Mouse (Mus musculus) 3134 (cell line): ENCODE data around the gene Slc16a11.
"Not testable (repeated sequence)": the region's sequence is repeated elsewhere in the genome, so short reads cannot be mapped to it uniquely, and the experiment has no call there.

Experiments used
- DNase-seq: peaks from one replicate; pipeline ENCODE4 v3.0.0-alpha.2; 2011; ENCODE audit warnings: low spot score; ENCODE audit not compliant: insufficient read length; ENCODE audit errors: extremely low read depth

The Slc16a11 gene

DNA sequence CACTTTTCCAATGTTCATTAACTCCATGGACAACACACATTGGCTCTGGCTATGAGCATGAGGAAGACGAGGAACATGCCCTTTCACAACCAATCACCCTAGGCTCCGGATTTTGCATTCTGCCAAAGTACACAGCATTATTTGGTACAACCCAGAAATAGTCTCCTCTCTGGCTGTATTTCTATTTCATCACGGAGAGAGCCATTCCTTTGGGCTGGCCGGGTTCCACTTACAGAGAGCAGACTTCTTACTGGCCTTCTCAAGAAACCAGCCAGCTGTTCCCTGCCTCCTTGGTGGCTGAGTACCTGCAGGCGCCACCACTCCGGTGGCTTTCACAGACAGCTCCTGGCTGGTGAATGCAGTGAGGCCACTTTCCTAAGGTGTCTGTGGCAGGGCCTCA is at the start of gene Slc16a11:
TSS of gene Slc16a11 (plus strand) at position 330 of the 400 bp plus-strand sequence.
- no peak for DNase-seq

DNA sequence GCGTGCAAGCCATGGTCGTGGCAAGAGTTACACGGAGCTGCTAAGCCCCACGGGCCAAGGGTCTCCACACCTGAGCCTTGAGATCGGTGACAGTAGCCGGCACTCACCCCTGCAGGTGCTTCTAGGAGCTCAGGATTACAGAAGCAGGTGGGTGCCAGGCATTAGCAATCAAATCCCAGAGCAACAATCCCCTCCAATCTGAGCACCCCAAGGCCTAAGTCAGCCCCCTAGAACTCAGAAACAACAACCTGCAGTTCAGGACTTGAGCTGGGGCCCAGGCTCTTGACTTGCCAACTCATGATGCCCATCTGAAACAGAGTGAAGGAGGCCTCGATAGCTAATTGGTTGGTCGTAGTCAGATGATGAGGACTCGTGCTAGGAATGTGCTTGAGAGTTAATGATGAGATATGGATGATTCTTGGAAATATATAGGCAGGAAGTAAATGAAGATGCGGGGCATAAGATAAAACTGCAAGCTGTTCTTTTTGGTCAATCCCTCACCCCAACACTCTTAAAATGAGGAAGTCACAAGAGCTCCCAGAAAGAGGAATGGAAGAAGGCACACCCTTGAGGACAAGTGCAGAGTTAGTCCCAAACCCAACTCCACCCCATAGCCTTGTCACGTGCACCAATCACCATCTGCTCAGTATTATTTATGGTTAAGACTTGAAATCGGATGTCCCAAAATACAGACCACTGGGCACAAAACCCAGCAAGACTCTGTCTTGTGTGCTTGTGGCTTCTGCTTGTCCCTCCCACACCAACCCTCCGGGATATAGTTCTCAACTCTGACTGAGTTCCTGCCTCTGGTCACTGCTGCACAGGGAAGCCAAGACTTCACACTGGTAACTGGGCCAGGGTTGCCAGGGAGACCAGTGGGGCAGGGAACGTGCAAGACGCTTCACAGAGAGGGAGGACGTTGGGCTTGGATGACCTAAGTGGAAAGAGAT is 46.3 kb upstream of the Slc16a11 start:
- no peak for DNase-seq

- DNase-seq: no peak
These were observed 44.4 kb upstream of the Slc16a11 start for GRCm38 (mm10) chr11:70168136-70168535.

DNA sequence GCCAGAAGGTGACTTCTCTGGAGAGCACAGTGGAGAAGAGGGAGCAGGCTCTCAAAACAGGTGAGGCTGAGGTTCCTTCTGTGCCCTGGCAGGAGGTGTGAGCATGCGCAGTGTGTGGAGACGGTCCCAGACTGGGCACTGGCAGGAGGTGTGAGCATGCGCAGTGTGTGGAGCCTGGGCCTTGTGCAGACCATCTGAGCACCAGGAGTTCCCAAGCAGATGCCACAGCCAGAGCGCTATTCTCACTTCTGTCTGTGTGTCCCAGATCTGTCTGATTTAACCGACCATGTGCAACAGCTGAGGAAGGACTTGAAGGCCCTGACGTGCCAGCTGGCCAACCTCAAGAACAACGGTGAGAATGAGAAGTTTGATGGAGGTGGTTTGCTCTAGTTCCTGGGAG is 43.1 kb upstream of the Slc16a11 start:
- not testable (repeated sequence) for DNase-seq

- no peak for DNase-seq
These were observed 42.3 kb upstream of the Slc16a11 start for GRCm38 (mm10) chr11:70170291-70170690.

DNA sequence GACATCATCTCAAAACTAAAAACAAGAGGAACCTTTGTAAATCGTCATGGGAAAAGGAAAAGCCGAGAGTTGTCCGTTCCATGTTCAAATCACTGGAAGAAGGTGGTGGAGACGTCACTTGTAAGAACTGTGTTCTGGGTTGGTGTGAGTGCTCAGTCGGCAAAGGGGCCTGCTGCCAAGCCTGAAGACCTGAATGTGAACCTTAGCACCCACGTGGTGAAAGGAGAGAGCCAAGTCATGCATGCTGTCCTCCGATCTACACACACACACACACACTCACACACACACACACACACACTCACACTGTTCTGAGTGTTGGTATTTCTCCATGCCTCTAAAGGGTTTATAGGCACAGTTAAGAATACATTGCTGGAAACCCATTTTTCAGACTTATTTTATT is 41.4 kb upstream of the Slc16a11 start:
- no peak for DNase-seq

- peak; percentile 32 for DNase-seq
These were observed 40.7 kb upstream of the Slc16a11 start for GRCm38 (mm10) chr11:70171847-70172246.

DNA sequence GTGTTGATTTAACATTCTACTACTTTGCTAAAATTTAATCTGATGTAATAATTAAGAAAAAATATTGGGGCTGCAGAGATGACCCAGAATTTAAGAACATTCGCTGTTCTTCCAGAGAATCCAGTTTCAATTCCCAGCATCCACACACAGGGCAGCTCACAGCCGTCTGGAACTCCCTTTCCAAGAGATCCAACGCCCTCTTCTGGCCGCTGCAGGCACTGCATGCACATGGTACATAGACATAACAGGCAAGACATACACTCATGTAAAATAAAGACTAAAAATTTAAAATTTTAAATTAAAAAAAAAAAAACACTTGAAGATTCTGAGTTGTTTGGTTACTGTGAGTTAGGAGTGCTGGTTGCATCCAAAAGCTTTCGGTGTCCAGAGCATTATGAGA is 40.3 kb upstream of the Slc16a11 start:
- no peak for DNase-seq

GRCm38 (mm10) chr11:70174491-70174890 is 38.1 kb upstream of the Slc16a11 start:
- DNase-seq: no peak

GRCm38 (mm10) chr11:70177647-70178046 is 34.9 kb upstream of the Slc16a11 start:
- DNase-seq: no peak

- no peak for DNase-seq
These were observed 34.2 kb upstream of the Slc16a11 start for GRCm38 (mm10) chr11:70178311-70178710.

DNA sequence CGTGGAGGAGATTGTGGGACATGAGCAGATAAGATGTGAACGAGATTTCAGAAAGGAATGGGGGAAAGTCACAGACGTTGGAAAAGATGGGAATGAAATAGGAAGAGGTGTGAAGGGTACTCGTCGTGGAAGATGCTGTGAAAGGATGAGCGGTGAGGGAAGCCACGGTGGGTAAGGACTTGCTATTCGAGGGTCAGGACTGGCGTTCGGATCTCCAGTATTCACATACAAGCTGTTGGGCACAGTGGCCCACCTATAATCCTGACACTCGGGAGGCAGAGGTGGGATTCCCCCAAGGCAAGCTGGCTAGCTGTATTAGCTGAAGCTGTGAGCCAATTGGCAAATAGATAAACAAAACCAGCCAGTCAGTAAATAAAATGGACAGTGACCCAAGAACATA is 33.8 kb upstream of the Slc16a11 start:
- DNase-seq: no peak

GRCm38 (mm10) chr11:70179401-70179800 is 33.2 kb upstream of the Slc16a11 start:
- DNase-seq: no peak

DNA sequence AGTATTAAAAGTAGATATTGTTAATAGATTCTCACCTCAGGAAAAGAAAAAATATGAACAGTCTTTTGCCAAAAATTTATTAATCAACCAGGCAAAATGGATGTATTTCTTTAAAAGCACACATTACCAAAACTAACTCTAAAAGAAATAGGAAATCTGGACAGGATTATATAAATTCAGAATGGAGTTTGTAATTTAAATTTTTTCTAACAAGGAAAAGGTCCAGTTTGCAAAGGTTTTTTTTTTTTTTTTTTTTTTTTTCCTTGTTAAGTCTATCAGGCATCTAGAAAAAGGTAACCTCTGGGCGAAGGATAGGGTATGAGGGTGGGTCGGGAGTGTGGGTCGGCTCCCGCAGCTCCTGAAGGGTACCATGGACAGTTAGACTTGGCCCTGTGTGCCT is 32.1 kb upstream of the Slc16a11 start:
- no peak for DNase-seq

DNA sequence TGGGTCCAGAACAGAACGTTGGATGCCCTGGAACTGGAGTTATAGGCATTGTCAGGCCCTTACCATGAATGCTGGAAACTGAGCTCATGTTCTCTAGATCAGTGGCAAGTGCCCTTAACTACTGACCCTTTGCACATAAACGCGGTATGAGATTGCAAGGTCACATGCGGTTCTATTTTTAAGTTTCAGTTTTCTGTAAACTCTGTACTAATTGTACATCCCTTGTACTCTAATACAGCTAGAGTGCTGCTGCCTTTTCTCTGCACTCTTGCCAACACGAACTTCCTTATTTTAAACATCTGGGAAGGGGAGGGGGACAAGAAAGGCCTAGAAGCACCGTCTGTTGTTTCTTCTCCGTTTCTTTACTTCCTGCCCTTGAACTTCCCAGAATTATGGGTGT is 27.4 kb upstream of the Slc16a11 start:
- DNase-seq: no peak

- peak; percentile 92 for DNase-seq
These were observed 23.0 kb upstream of the Slc16a11 start for GRCm38 (mm10) chr11:70189319-70190134.

DNA sequence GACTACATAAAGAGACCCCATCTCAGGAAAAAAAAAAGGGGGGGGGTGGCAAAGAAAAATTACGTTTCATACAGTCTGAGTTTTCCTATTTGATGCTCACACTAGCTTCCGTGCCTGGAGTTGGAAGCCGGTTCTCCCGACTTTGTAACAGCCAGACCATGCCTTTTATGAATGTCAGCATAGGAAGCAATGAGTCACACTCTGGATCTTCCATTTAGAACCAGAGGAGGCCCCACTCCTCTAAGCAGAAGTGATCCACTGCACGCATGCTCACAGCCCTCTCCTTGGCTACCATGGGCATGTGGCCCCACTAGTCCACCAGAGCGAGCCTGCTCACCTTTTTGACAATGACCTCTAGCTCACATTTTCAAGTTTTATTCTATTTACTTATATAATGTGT is 21.4 kb upstream of the Slc16a11 start:
- DNase-seq: peak; percentile 62

- DNase-seq: peak; percentile 57
These were observed 20.4 kb upstream of the Slc16a11 start for GRCm38 (mm10) chr11:70192157-70192556.

DNA sequence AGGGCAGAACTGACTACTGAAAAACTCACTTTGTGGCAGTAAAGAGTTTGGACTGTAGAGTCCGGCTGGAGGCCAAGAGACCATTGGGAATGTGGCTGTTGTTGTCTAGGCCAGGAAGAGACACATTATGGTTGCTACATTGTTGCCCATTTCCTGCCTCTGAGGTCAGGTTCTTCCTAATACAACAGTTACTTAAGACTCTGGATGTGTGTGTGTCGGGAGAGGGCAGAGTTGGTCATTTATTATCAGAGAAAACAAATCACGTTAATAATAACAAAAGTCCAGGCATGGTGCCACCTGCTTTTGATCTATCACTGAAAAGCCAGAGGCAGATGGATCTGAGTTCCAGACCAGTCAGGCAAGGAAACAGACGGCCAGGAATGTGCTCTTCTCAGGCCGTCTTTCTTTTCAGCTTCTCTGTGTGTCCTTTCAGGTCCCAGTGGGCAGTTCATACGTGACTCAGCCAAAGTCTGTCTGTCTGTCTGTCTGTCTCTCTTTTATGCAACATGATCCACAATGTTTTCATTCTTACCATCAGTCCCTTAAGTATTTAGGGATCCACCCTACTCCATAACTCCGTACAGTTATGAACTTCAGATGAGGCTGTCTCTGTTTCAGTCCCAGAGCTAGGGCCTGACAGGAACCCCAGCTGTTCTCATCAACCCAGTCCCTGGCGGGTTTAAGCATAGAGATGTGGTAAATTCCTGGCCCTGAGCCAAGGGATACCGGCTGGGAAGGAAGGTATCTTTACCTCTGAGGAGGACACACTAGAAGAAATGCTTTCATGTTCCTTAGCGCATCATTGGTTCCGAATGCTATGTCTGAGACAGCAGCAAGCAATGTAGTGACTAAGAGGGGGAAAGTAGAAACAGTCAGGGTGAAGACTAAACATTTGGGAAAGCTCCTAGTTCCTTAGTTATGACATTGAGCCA is 18.9 kb upstream of the Slc16a11 start:
- DNase-seq: peak; percentile 64

- DNase-seq: peak; percentile 85
These were observed 14.2 kb upstream of the Slc16a11 start for GRCm38 (mm10) chr11:70198332-70198731.
